Mouse (Mus musculus) C2C12 (cell line): Measurements from ENCODE around the gene Gm5936. TPM values are rescaled to one million over a fixed set of nuclear protein-coding genes. Genes with fewer than 3 reads are reported as not detected.
"Not testable (repeated sequence)": the region's sequence is repeated elsewhere in the genome, so short reads cannot be mapped to it uniquely, and the experiment has no call there.

Source experiments
- H3K27me3 ChIP-seq: one replicate; pipeline ENCODE4 v1.6.1; 2011; ENCODE audit not compliant: control insufficient read depth, insufficient read depth, insufficient read length
- H3K36me3 ChIP-seq: one replicate; pipeline ENCODE4 v1.6.1; 2011; ENCODE audit not compliant: control insufficient read depth, insufficient read depth
- H3K4me3 ChIP-seq: one replicate; pipeline ENCODE4 v1.5.1; 2011; ENCODE audit warnings: mild to moderate bottlenecking, control low read depth; ENCODE audit not compliant: poor library complexity, insufficient read depth, severe bottlenecking
- H3K79me2 ChIP-seq: one replicate; pipeline ENCODE4 v1.6.1; 2011; ENCODE audit not compliant: control insufficient read depth, insufficient read depth
- H3K79me3 ChIP-seq: one replicate; pipeline ENCODE4 v1.6.1; 2011; ENCODE audit warnings: low read depth, control low read depth
- H3ac ChIP-seq: one replicate; pipeline ENCODE3; 2011; ENCODE audit warnings: low read depth; ENCODE audit not compliant: control insufficient read depth, insufficient read length
- long read RNA-seq, 2 experiments: library from polyadenylated mRNA; unstranded; transcript quantifications; one replicate each; pipeline ENCODE4 v2.0.0; 2019 to 2020
- polyA plus RNA-seq: library from polyadenylated mRNA; unstranded; fragments of >200 nt; fragmentation: generic; extraction: Trizol; gene quantifications from one replicate; pipeline ENCODE4 v1.2.1, GENCODE M21; 2012; ENCODE audit warnings: missing spikeins

Gene Gm5936
- not detected for polyA plus RNA-seq
- long read RNA-seq, experiment 1 = 0 reads
- long read RNA-seq, experiment 2 = 0 reads

GRCm38 (mm10) chrX:74836842-74837522 lies at the start of gene Gm5936:
Gene Gm5936 (plus strand): TSS chrX:74837196.
- not testable (repeated sequence) for H3K79me3 ChIP-seq, H3K79me2 ChIP-seq, H3K36me3 ChIP-seq, H3K27me3 ChIP-seq, H3ac ChIP-seq, H3K4me3 ChIP-seq

DNA sequence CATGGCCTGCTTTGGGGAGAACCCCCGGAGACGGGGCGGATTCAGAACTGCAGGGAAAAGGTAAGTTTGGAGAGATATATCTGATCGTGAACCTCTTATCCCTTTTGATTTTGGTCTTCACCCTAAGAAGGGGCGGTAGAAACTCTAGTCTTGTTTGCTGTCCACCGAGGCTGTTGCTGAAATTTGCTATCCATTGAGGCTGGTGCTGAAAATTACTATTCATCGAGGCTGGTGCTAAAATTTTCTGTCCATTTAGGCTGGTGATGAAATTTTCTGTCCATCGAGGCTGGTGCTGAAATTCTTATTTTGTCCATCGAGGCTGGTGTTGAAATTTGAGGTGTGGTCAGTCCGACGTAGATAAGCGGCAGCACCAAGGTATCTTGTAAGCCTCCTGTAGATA lies 19.1 kb downstream of the Gm5936 start:
- not testable (repeated sequence) for H3K79me2 ChIP-seq, H3K27me3 ChIP-seq, H3ac ChIP-seq, H3K79me3 ChIP-seq, H3K36me3 ChIP-seq, H3K4me3 ChIP-seq

DNA sequence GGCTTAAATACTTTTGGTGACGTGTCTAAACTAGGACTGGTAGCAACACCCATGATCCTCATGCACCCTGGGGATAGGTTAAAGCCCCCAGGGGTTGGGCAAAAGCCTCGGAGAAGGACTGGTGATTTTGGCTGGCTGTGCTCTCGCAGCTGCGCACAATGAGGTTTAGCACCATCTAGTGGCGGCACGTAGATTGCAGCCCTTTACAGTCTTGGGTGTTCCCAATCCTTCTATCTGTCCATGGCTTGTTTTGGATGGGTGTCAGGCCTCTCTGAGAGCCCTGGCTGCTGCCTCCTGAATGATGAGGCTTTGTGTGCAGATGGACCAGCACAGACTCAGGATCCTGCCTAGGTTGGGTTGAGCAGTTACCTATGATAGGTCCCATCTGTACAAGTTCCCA lies 43.1 kb downstream of the Gm5936 start:
- H3K4me3 ChIP-seq, H3K36me3 ChIP-seq, H3K79me3 ChIP-seq, H3ac ChIP-seq, H3K79me2 ChIP-seq, H3K27me3 ChIP-seq: not testable (repeated sequence)

Other genes with a start within 250 kb of the Gm5936 start
- not detected for gene Olfr1325, start 244.5 kb upstream of the Gm5936 start, polyA plus RNA-seq
- not detected for gene Gm5640, start 191.6 kb upstream of the Gm5936 start, polyA plus RNA-seq
- gene Gm6890, start 96.3 kb upstream of the Gm5936 start, polyA plus RNA-seq = not detected
- gene Gab3, start 248.3 kb downstream of the Gm5936 start, polyA plus RNA-seq = 0.01 TPM